Mouse (Mus musculus) adipose tissue, adult 10 weeks (tissue): ENCODE results near the gene Sde2. TPM values are rescaled to one million over a fixed set of nuclear protein-coding genes. Genes with fewer than 3 reads are reported as not detected.

Source experiments
- polyA plus RNA-seq: library from polyadenylated mRNA; stranded (reverse); fragments of 350-450 nt; fragmentation: Illumina TruSeq; extraction: RNeasy Lipid Tissue Mini Kit (QIAGEN cat#74804); gene quantifications from one replicate; pipeline ENCODE4 v1.2.3, GENCODE M21; 2014; ENCODE audit warnings: low read depth, low replicate concordance

Gene Sde2
- 16.7 TPM for polyA plus RNA-seq

GRCm38 (mm10) chr1:180850316-180851270, at the start of gene Sde2:
Sde2 (plus strand) TSS chr1:180851127.

GRCm38 (mm10) chr1:180813885-180814740, 36.8 kb upstream of the Sde2 start, which contains the start of gene H3f3a:
H3f3a (minus strand) TSS chr1:180813943.

GRCm38 (mm10) chr1:180892808-180893207, 41.9 kb downstream of the Sde2 start, which contains the start of gene Lefty2:
Lefty2 (plus strand) TSS chr1:180893108.

GRCm38 (mm10) chr1:180904039-180904814, 53.3 kb downstream of the Sde2 start, which contains the start of gene Pycr2:
Pycr2 (plus strand) TSS chr1:180904293.

Other genes with a start within 250 kb of the Sde2 start
- gene Lin9, start 210.0 kb upstream of the Sde2 start, polyA plus RNA-seq, result 2.5 TPM
- not detected for gene Mixl1, start 154.1 kb upstream of the Sde2 start, polyA plus RNA-seq
- 37.0 TPM for gene Acbd3, start 125.1 kb upstream of the Sde2 start, polyA plus RNA-seq
- gene H3f3a, start 37.2 kb upstream of the Sde2 start, polyA plus RNA-seq, result 847 TPM
- gene Lefty2, start 42.0 kb downstream of the Sde2 start, polyA plus RNA-seq, result 0.16 TPM
- 40.1 TPM for gene Pycr2, start 53.2 kb downstream of the Sde2 start, polyA plus RNA-seq
- 1.3 TPM for gene Lefty1, start 83.9 kb downstream of the Sde2 start, polyA plus RNA-seq
- 21.5 TPM for gene Tmem63a, start 91.2 kb downstream of the Sde2 start, polyA plus RNA-seq
- 62.8 TPM for gene Ephx1, start 169.8 kb downstream of the Sde2 start, polyA plus RNA-seq
- not detected for gene 9130409I23Rik, start 200.1 kb downstream of the Sde2 start, polyA plus RNA-seq